Mouse (Mus musculus) embryonic facial prominence, embryonic 13.5 days (tissue): ENCODE data around the gene Cilp. TPM values are rescaled to one million over a fixed set of nuclear protein-coding genes. Genes with fewer than 3 reads are reported as not detected.
"Not testable (repeated sequence)": the region's sequence is repeated elsewhere in the genome, so short reads cannot be mapped to it uniquely, and the experiment has no call there.

Experiments
- ATAC-seq: fragments of 200-750 bp; cut with Nextera tagmentation; 2 replicates; pipeline ENCODE4 v1.8.0; 2017; ENCODE audit warnings: low read depth; ENCODE audit not compliant: insufficient number of reproducible peaks, insufficient read depth, low FRiP score, low TSS enrichment
- H3K27ac ChIP-seq: fragments of 300-500 bp; sonication (generic); 2 replicates; pipeline ENCODE4 v1.5.1; 2015; ENCODE audit warnings: moderate library complexity, mild to moderate bottlenecking, inconsistent platforms
- H3K27me3 ChIP-seq: fragments of 300-500 bp; sonication (generic); 2 replicates; pipeline ENCODE4 v1.6.1; 2015; ENCODE audit warnings: mild to moderate bottlenecking, inconsistent platforms
- H3K36me3 ChIP-seq: fragments of 300-500 bp; sonication (generic); 2 replicates; pipeline ENCODE4 v1.6.1; 2015; ENCODE audit warnings: mild to moderate bottlenecking, inconsistent platforms
- H3K4me1 ChIP-seq: fragments of 300-500 bp; sonication (generic); 2 replicates; pipeline ENCODE4 v1.6.1; 2015; ENCODE audit warnings: inconsistent platforms
- H3K4me2 ChIP-seq: fragments of 300-500 bp; sonication (generic); 2 replicates; pipeline ENCODE4 v1.6.1; 2015; ENCODE audit warnings: moderate library complexity, mild to moderate bottlenecking, inconsistent platforms
- H3K4me3 ChIP-seq: fragments of 300-500 bp; sonication (generic); 2 replicates; pipeline ENCODE4 v1.5.1; 2015; ENCODE audit warnings: mild to moderate bottlenecking, inconsistent platforms
- H3K9ac ChIP-seq: fragments of 300-500 bp; sonication (generic); 2 replicates; pipeline ENCODE4 v1.6.1; 2015; ENCODE audit warnings: mild to moderate bottlenecking, inconsistent platforms
- H3K9me3 ChIP-seq: fragments of 300-500 bp; sonication (generic); 2 replicates; pipeline ENCODE4 v1.6.1; 2016; ENCODE audit warnings: inconsistent platforms
- WGBS: fragments of 180-500 bp; shearing (Covaris S2); methylation state at CpG from one replicate; pipeline ENCODE4 v1.1.7; 2015; ENCODE audit warnings: mixed read lengths; 5-methylcytosine and 5-hydroxymethylcytosine counted together
- polyA plus RNA-seq: library from polyadenylated mRNA; unstranded; fragments of >200 nt; fragmentation: Nextera tagmentation; extraction: Ambion mirVana; gene quantifications from 2 replicates; pipeline ENCODE4 v1.2.1, GENCODE M21; 2015

The Cilp gene
- polyA plus RNA-seq, 1 experiment from 2014 or later, result 1.2 TPM

GRCm38 (mm10) chr9:65275810-65276530, 11.0 kb downstream of the Cilp start:
- ATAC-seq, result no peak
- Histone ChIP-seq H3K4me1 (no peaks in the 10 kb centered on the region), H3K4me3 (no peak overlapping the region), H3K9ac (no peak overlapping the region), H3K27ac (no peak overlapping the region), H3K4me2 (no peak overlapping the region), H3K36me3 (no peaks in the 10 kb centered on the region), H3K27me3 (no peaks in the 10 kb centered on the region), H3K9me3 (no peaks in the 10 kb centered on the region)
- 80% methylated on average over 4 of the region's 4 CpGs for WGBS

- Histone ChIP-seq H3K4me1 (no peaks in the 10 kb centered on the region), H3K36me3 (no peaks in the 10 kb centered on the region), H3K9me3 (no peaks in the 10 kb centered on the region), H3K9ac (0 out of 2 replicates have a peak overlapping the region, but pooled peaks have one; percentile 32), H3K27me3 (no peaks in the 10 kb centered on the region), H3K4me2 (no peak overlapping the region), H3K27ac (no peak overlapping the region), H3K4me3 (no peak overlapping the region)
- no peak for ATAC-seq
- 73% methylated on average over 5 of the region's 5 CpGs for WGBS
Observed at GRCm38 (mm10) chr9:65281536-65282151, 16.7 kb downstream of the Cilp start.

GRCm38 (mm10) chr9:65283301-65283700, 18.3 kb downstream of the Cilp start:
- 2% methylated on average over 3 of the region's 3 CpGs for WGBS
- Histone ChIP-seq H3K9ac (no peak overlapping the region), H3K27ac (no peak overlapping the region), H3K4me2 (no peak overlapping the region), H3K27me3 (no peaks in the 10 kb centered on the region), H3K4me1 (no peaks in the 10 kb centered on the region), H3K4me3 (no peak overlapping the region), H3K36me3 (no peaks in the 10 kb centered on the region), H3K9me3 (no peaks in the 10 kb centered on the region)
- ATAC-seq, result no peak

GRCm38 (mm10) chr9:65288252-65288651, 23.3 kb downstream of the Cilp start:
- WGBS, result 77% methylated on average over 5 of the region's 5 CpGs
- H3K4me1 ChIP-seq, H3K36me3 ChIP-seq: not testable (repeated sequence)

GRCm38 (mm10) chr9:65289988-65290387, 25.0 kb downstream of the Cilp start:
- 90% methylated on average over 4 of the region's 4 CpGs for WGBS
- ATAC-seq, result no peak
- Histone ChIP-seq H3K36me3 (no peaks in the 10 kb centered on the region), H3K4me3 (no peak overlapping the region), H3K9ac (no peak overlapping the region), H3K9me3 (no peaks in the 10 kb centered on the region), H3K27me3 (no peaks in the 10 kb centered on the region), H3K4me2 (no peak overlapping the region), H3K27ac (no peak overlapping the region), H3K4me1 (peaks cover 5% of the 10 kb centered on the region)

More at GRCm38 (mm10) chr9:65288252-65288651, 23.3 kb downstream of the Cilp start:
- H3K27ac ChIP-seq, ATAC-seq, H3K4me3 ChIP-seq, H3K9ac ChIP-seq, H3K9me3 ChIP-seq, H3K4me2 ChIP-seq, H3K27me3 ChIP-seq: not testable (repeated sequence)

DNA sequence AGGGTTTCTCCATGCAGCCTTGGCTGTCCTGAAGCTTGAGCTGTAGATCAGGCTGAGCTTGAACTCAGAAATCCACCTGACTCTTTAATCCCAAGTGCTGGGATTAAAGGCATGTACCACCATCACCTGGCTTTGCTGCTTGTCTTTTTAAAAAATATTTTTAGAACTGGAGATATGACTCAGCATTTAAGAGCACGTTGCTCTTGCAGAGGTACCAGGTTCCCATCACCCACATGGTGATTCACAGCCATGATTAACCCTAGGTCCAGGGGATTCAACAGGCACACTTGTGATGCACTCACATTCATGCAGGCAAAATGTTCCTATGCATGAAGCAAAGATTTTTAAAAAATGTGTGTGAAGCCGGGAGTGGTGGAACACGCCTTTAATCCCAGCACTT, 27.4 kb downstream of the Cilp start:
- no peaks in the 10 kb centered on the region for H3K9me3 ChIP-seq
- peaks cover 12% of the 10 kb centered on the region for H3K4me1 ChIP-seq
- H3K4me2 ChIP-seq, result peak overlapping the region; percentile 81
- WGBS, result 89% methylated on average over 3 of the region's 3 CpGs
- no peaks in the 10 kb centered on the region for H3K27me3 ChIP-seq
- H3K9ac ChIP-seq, result no peak overlapping the region
- H3K27ac ChIP-seq, result no peak overlapping the region; the same call in 1 of the 2 replicates
- no peak overlapping the region for H3K4me3 ChIP-seq
- peaks cover 7% of the 10 kb centered on the region for H3K36me3 ChIP-seq
- no peak for ATAC-seq

DNA sequence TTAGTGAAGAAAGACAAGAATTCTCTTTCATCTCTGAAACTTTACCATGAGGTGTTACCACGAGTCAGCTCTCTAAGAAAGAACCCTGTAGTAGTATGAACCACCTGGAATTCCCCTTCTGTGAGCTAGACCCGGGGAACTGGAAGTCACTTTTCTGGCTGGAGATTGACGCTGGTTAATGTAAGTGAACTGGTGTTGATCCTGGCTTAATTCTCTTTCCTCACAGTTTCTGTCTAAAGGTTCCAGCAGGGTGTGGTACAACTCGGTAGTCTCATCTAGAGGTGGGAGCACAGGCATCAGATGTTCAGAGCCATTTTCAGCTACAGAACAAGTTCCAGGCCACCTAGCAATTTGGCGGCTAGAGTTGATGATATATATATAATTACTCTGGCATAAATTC, 28.1 kb downstream of the Cilp start:
- H3K27ac ChIP-seq, result peak overlapping the region; percentile 96
- H3K4me2 ChIP-seq, result peak overlapping the region; percentile 81
- peaks cover 12% of the 10 kb centered on the region for H3K4me1 ChIP-seq
- peaks cover 11% of the 10 kb centered on the region for H3K36me3 ChIP-seq
- peak overlapping the region; percentile 98 for H3K9ac ChIP-seq
- no peaks in the 10 kb centered on the region for H3K27me3 ChIP-seq
- WGBS, result 22% methylated on average over 5 of the region's 5 CpGs
- no peaks in the 10 kb centered on the region for H3K9me3 ChIP-seq
- no peak for ATAC-seq
- H3K4me3 ChIP-seq, result peak overlapping the region; percentile 98

DNA sequence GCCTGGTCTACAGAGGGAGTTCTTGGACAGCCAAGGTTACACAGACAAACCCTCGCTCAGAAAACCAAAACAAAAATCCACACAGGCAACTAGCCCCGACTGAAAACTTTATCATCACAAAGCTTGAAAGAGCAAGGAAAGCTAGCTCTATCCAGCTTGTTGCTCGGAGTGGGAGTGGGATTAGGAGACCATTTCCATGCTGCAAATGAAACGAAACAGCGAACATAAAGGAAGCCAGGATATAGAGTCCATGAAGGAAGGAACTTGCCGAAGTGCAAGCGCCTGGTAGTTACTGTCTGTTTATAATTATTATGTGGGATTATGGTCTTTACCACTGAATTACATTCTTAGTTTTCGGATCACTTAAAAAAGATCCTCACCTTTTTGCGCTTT, 28.6 kb downstream of the Cilp start:
- ATAC-seq, result no peak
- Histone ChIP-seq H3K4me3 (peak overlapping the region; percentile 98), H3K36me3 (peaks cover 11% of the 10 kb centered on the region), H3K4me2 (peak overlapping the region; percentile 81), H3K27ac (peak overlapping the region; percentile 96), H3K27me3 (no peaks in the 10 kb centered on the region), H3K9me3 (no peaks in the 10 kb centered on the region), H3K4me1 (peaks cover 12% of the 10 kb centered on the region), H3K9ac (peak overlapping the region; percentile 98)
- WGBS, result under 1% methylated on average over 9 of the region's 9 CpGs

- peak; percentile 92 for ATAC-seq
- H3K27ac ChIP-seq, result peak within 1 kb of the TSS; percentile 96
- H3K9ac ChIP-seq, result peak within 1 kb of the TSS; percentile 98
- peak within 1 kb of the TSS; percentile 81 for H3K4me2 ChIP-seq
- WGBS, result under 1% methylated on average over 71 of the region's 71 CpGs
- peak within 1 kb of the TSS; percentile 98 for H3K4me3 ChIP-seq
- no peaks in the 10 kb centered on the region for H3K27me3 ChIP-seq
- peaks cover 12% of the 10 kb centered on the region for H3K4me1 ChIP-seq
- H3K36me3 ChIP-seq, result peaks cover 11% of the 10 kb centered on the region
- no peaks in the 10 kb centered on the region for H3K9me3 ChIP-seq
Observed at GRCm38 (mm10) chr9:65293973-65294715, 29.2 kb downstream of the Cilp start, which contains the start of gene Clpx. TSS of gene Clpx (plus strand) at chr9:65294260.

GRCm38 (mm10) chr9:65294716-65295378, 29.9 kb downstream of the Cilp start:
- peak overlapping the region; percentile 96 for H3K27ac ChIP-seq
- peak overlapping the region; percentile 98 for H3K9ac ChIP-seq
- no peak for ATAC-seq
- no peaks in the 10 kb centered on the region for H3K9me3 ChIP-seq
- 3% methylated on average over 28 of the region's 28 CpGs for WGBS
- peak overlapping the region; percentile 98 for H3K4me3 ChIP-seq
- no peaks in the 10 kb centered on the region for H3K27me3 ChIP-seq
- H3K36me3 ChIP-seq, result peaks cover 14% of the 10 kb centered on the region
- peak overlapping the region; percentile 81 for H3K4me2 ChIP-seq
- H3K4me1 ChIP-seq, result peaks cover 12% of the 10 kb centered on the region

- 98% methylated on average over 2 of the region's 2 CpGs for WGBS
- H3K4me2 ChIP-seq, result no peak overlapping the region
- H3K4me1 ChIP-seq, result peaks cover 12% of the 10 kb centered on the region
- no peaks in the 10 kb centered on the region for H3K9me3 ChIP-seq
- H3K27ac ChIP-seq, result no peak overlapping the region
- H3K36me3 ChIP-seq, result peaks cover 32% of the 10 kb centered on the region
- H3K9ac ChIP-seq, result no peak overlapping the region
- no peak overlapping the region for H3K4me3 ChIP-seq
- ATAC-seq, result no peak
- H3K27me3 ChIP-seq, result no peaks in the 10 kb centered on the region
Observed at GRCm38 (mm10) chr9:65297056-65297455, 32.1 kb downstream of the Cilp start.
